Mouse (Mus musculus) CH12.LX (cell line): Measurements from ENCODE around the gene Snx4.

ENCODE experiments used
- CTCF ChIP-seq, 2 experiments: IDR thresholded peaks in 1 of 2; conservative IDR thresholded peaks in 1 of 2; 2 replicates each; pipeline ENCODE4 v1.5.1; 2011 to 2012; ENCODE audit warnings: low read depth in 2 of 2, low read length in 2 of 2, improper control_type of control experiment in 1 of 2, inconsistent platforms in 1 of 2, mild to moderate bottlenecking in 1 of 2, moderate library complexity in 1 of 2
- IRF4 ChIP-seq: IDR thresholded peaks from 2 replicates; pipeline ENCODE4 v1.6.1; 2014; ENCODE audit warnings: low read depth, mild to moderate bottlenecking, inconsistent platforms, low read length, improper control_type of control experiment
- MAFK ChIP-seq: IDR thresholded peaks from 2 replicates; pipeline ENCODE4 v1.6.1; 2011; ENCODE audit warnings: low read length, improper control_type of control experiment; ENCODE audit not compliant: insufficient replicate concordance
- MXI1 ChIP-seq: IDR thresholded peaks from 2 replicates; pipeline ENCODE4 v1.6.1; 2011; ENCODE audit warnings: mild to moderate bottlenecking, low read depth, low read length, improper control_type of control experiment
- MYC ChIP-seq: IDR thresholded peaks from 2 replicates; pipeline ENCODE4 v1.6.1; 2011; ENCODE audit warnings: low read depth, mild to moderate bottlenecking, improper control_type of control experiment, low read length
- POLR2A ChIP-seq: IDR thresholded peaks from 2 replicates; pipeline ENCODE4 v1.6.1; 2011; ENCODE audit warnings: low read depth, mild to moderate bottlenecking, improper control_type of control experiment, low read length
- SMC3 ChIP-seq: IDR thresholded peaks from 2 replicates; pipeline ENCODE4 v1.6.1; 2011; ENCODE audit warnings: low read depth, low read length, improper control_type of control experiment
- TBP ChIP-seq: conservative IDR thresholded peaks from 2 replicates; pipeline ENCODE4 v1.6.1; 2011; ENCODE audit warnings: low read depth, low read length, improper control_type of control experiment

- TF ChIP-seq TBP = no peak
- TF ChIP-seq MAFK = no peak
- no peak for TF ChIP-seq CTCF (conservative IDR thresholded peaks at IDR 0.05 in 1 of 2, IDR thresholded peaks at IDR 0.05 in 1 of 2; ENCODE audit: low read depth in 2 of 2, low read length in 2 of 2)
- TF ChIP-seq IRF4 = no peak
- TF ChIP-seq POLR2A = no peak
- no peak for TF ChIP-seq MYC
- TF ChIP-seq SMC3 = no peak
- no peak for TF ChIP-seq MXI1
Observed at GRCm38 (mm10) chr16:33297493-33297892, 46.3 kb downstream of the Snx4 start.
